Comparison of ENCODE assay signal across 14 mouse cellular contexts in the genomic region with DNA sequence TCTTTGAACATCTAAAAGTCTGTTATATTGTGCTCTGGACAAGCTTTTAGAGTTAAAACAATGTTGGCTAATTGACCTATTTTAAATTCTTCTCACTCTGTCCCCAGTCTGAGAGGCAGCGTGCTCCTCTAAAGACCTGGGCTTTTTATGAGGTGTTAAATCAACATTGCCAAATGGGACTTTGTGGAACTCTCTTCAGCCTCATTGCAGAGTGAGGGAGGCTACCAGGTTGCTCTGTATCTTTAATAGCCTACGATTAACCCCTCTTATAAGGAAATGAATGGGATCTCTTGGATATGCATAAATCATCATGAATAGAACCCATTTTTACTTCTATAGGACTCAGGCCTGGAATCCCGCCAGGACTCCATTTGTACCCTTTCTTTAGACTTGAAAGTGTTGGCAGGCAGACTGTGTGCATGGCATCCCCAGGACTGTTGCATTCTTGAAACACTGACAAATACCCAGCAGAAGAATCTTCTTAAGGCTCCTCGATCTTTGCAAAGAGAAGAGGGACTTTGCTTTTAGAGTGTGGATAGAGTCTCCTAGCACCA.
DNase-seq lines count a peak whose midpoint lies in the region; ATAC-seq lines count a peak whose summit lies in the region.
"Had no signal": no experiment of that assay in that cellular context is flagged by ENCODE, and none has a peak within 500 bp of the region (broad histone marks: within the 10 kb centered on the region; RNA-seq: fewer than 3 reads in every experiment).

No protein-coding gene starts in this region.

- H3K9me3 ChIP-seq in hindbrain, embryonic 11.5 days (ENCODE audit: control insufficient read depth, low read length) = no peaks in the 10 kb centered on the region
- peaks cover 5% of the 10 kb centered on the region; the same call in 1 of the 2 replicates for H3K9me3 ChIP-seq in hindbrain, embryonic 10.5 days
- H3K9me3 ChIP-seq in hindbrain, embryonic 16.5 days (ENCODE audit: control insufficient read depth, low read length) = peaks cover 4% of the 10 kb centered on the region; the same call in 1 of the 2 replicates

- no peak overlapping the region for H3K27ac ChIP-seq in hindbrain, embryonic 11.5 days (ENCODE audit: low read depth, low read length)
- H3K27ac ChIP-seq in hindbrain, embryonic 10.5 days = no peak overlapping the region
- no peak overlapping the region for H3K27ac ChIP-seq in hindbrain, embryonic 16.5 days (ENCODE audit: low read depth, low read length)
- H3K27ac ChIP-seq: heart, adult 2 months had no signal

- no peak overlapping the region for H3K4me2 ChIP-seq in hindbrain, embryonic 11.5 days (replicated peaks; ENCODE audit: low read depth, low read length)
- H3K4me2 ChIP-seq in hindbrain, embryonic 16.5 days (ENCODE audit: low read length) = no peak overlapping the region

- WGBS in hindbrain, embryonic 11.5 days = 51% methylated on average over 4 of the region's 4 CpGs
- 74% methylated on average over 4 of the region's 4 CpGs for WGBS in hindbrain, embryonic 10.5 days
- WGBS in hindbrain, embryonic 16.5 days = 28% methylated on average over 4 of the region's 4 CpGs

- ATAC-seq in hindbrain, embryonic 11.5 days (ENCODE audit: low FRiP score) = peak; percentile 71; the same call in 1 of the 2 replicates
- peak; percentile 94 for ATAC-seq in hindbrain, embryonic 16.5 days
- ATAC-seq: CD4-positive, CD25-positive, alpha-beta regulatory T cell, adult 4 months had no signal

- no peaks in the 10 kb centered on the region for H3K4me1 ChIP-seq in hindbrain, embryonic 11.5 days (replicated peaks; ENCODE audit: control insufficient read depth, insufficient read depth, low read length)
- H3K4me1 ChIP-seq in hindbrain, embryonic 10.5 days (replicated peaks) = no peaks in the 10 kb centered on the region
- H3K4me1 ChIP-seq in hindbrain, embryonic 16.5 days (ENCODE audit: control insufficient read depth, insufficient read depth, low read depth, low read length) = no peaks in the 10 kb centered on the region

- H3K9ac ChIP-seq in hindbrain, embryonic 11.5 days (ENCODE audit: low read depth, low read length) = no peak overlapping the region
- no peak overlapping the region for H3K9ac ChIP-seq in hindbrain, embryonic 16.5 days (ENCODE audit: low read depth, low read length)

- H3K4me3 ChIP-seq in hindbrain, embryonic 11.5 days (ENCODE audit: low read depth, low read length) = no peak overlapping the region
- H3K4me3 ChIP-seq in hindbrain, embryonic 10.5 days = no peak overlapping the region
- H3K4me3 ChIP-seq in hindbrain, embryonic 16.5 days (ENCODE audit: low read length) = no peak overlapping the region
- H3K4me3 ChIP-seq: heart, adult 2 months had no signal

- H3K27me3 ChIP-seq in hindbrain, embryonic 11.5 days (ENCODE audit: control insufficient read depth, insufficient read depth, low read length) = no peaks in the 10 kb centered on the region
- no peaks in the 10 kb centered on the region for H3K27me3 ChIP-seq in hindbrain, embryonic 10.5 days (ENCODE audit: insufficient read depth, poor library complexity, severe bottlenecking)
- H3K27me3 ChIP-seq in hindbrain, embryonic 16.5 days (replicated peaks; ENCODE audit: control insufficient read depth, insufficient read depth, low read length) = no peaks in the 10 kb centered on the region

- H3K36me3 ChIP-seq in hindbrain, embryonic 11.5 days (ENCODE audit: control insufficient read depth, insufficient read depth, low read length) = no peaks in the 10 kb centered on the region
- H3K36me3 ChIP-seq in hindbrain, embryonic 10.5 days = no peaks in the 10 kb centered on the region
- no peaks in the 10 kb centered on the region for H3K36me3 ChIP-seq in hindbrain, embryonic 16.5 days (ENCODE audit: control insufficient read depth, insufficient read depth, low read length)

- no peak for DNase-seq in hindbrain, embryonic 11.5 days (ENCODE audit: low spot score)
- DNase-seq in hindbrain, embryonic 10.5 days (ENCODE audit: low spot score) = no peak
- DNase-seq in right cerebral cortex, postnatal 14 days = peak; percentile 11
- no peak for DNase-seq in right cerebral cortex, postnatal 25 days
- DNase-seq in adrenal gland, postnatal 14 days = no peak
- no peak for DNase-seq in ovary, postnatal 14 days (ENCODE audit: low spot score)
- DNase-seq in lung, adult 18-20 months = no peak
- DNase-seq: adrenal gland, adult 2 months; heart, adult 2 months; heart, postnatal 36 days; kidney, adult 8-10 months; lung, postnatal 14 days had no signal
